Mouse (Mus musculus): ENCODE measurements around the gene Rarb. TPM values are rescaled to one million over a fixed set of nuclear protein-coding genes. Genes with fewer than 3 reads are reported as not detected.
A peak's percentile ranks its signal among the peaks of the same experiment; 100 is the strongest.

The Rarb gene
- polyA plus RNA-seq, 1 experiment from 2014 or later: 37.2 TPM

DNA sequence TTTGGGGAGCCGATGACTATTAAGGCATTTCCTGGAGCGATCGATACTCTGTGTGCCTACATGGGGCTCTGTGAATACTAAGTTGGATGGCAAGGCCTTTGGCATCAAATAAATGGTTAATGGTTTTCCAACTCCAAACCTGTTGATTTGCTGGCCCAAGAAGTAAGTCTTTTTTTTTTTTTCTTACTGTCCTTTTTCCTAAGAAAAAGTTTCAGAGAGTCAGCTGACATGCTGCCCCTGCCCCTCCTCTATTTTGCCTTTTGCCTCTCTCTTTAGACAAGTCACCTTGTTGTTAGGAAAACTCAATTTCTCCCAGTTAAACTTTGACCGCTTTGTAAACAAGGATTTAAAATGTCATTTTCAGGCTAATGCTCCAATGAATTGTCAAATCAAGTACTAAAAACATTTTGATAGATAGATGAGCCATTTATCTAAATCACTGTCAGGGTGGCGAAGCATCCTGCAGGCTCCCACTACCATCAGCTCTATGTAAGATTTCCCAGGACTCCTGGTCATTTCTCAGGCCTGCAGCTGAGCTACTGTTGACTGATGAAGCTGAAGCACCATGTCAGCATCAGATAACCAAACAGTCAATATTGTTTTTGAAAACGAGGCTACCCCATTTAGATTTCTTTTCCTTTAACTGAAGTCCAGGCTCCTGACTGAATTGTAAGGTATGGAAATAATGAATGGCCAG is 245.3 kb downstream of the Rarb start:
- H3K27ac ChIP-seq: peak overlapping the region; percentile 37
- no peaks in the 10 kb centered on the region for H3K27me3 ChIP-seq
- H3K9me3 ChIP-seq: no peaks in the 10 kb centered on the region
- peaks cover 8% of the 10 kb centered on the region; the same call in 1 of the 2 replicates for H3K4me1 ChIP-seq
- H3K4me2 ChIP-seq (replicated peaks): peak overlapping the region; percentile 78
- H3K36me3 ChIP-seq: no peaks in the 10 kb centered on the region
- WGBS: 33% methylated on average over 6 of the region's 6 CpGs
- no peak for ATAC-seq (ENCODE audit: insufficient number of reproducible peaks, insufficient read depth, low FRiP score, low TSS enrichment)
- H3K9ac ChIP-seq: peak overlapping the region; percentile 60
- H3K4me3 ChIP-seq: peak overlapping the region; percentile 59

DNA sequence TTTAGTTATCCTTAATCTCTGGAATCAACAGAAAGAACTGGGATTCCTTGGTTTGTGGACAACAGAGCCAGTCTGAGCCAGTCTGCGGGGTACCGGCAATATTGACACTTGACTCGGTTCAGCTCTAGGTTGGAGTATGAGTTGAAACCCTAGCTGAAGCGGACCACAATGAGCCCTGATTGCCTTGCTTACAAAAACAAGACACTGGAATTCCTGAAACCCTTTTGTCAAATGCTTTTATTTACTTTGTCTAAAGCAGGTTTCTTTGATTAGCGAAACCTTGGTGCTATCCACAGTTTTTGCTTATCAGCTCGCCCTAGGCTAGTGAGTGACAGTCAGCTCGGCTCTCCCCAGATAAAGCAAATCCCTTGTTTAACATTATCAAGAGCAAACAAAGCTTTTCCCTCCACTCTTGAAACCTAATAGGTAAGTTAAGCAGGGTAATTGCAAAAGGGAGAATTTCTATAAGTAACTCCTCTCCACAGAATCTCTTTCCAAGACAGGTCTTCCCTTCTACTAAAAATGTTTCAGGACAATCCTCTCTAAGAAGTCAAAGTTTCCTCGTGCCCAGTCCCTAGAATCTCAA is 246.1 kb downstream of the Rarb start:
- no peaks in the 10 kb centered on the region for H3K9me3 ChIP-seq
- H3K36me3 ChIP-seq: no peaks in the 10 kb centered on the region
- peak overlapping the region; percentile 37 for H3K27ac ChIP-seq
- H3K4me2 ChIP-seq (replicated peaks): peak overlapping the region; percentile 78
- peaks cover 8% of the 10 kb centered on the region; the same call in 1 of the 2 replicates for H3K4me1 ChIP-seq
- ATAC-seq (ENCODE audit: insufficient number of reproducible peaks, insufficient read depth, low FRiP score, low TSS enrichment): no peak
- peak overlapping the region; percentile 36 for H3K9ac ChIP-seq
- no peaks in the 10 kb centered on the region for H3K27me3 ChIP-seq
- 4% methylated on average over 8 of the region's 8 CpGs for WGBS
- peak overlapping the region; percentile 59 for H3K4me3 ChIP-seq

DNA sequence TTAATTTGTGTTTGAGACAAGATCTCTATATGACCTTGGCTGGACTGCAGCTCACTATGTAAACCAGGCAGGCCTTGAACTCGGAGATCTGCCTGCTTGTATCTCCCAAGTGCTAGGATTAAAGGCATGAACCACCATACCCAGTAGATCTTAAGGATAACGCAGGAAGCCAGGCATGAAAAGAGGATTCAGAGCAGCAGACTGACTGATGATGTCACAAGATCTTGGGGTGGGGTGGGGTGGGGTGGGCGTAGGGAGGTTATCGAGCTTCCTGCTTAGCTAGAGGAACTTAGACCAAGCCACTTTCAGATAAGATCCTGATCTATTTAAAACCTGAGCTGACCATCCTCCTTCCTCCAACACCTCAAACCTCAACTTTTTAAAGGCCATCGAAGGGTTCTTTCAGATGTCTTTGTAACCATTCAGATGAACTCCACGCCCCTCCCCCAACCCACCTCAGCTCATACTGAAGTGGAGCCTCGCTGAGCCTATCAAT is 249.4 kb downstream of the Rarb start:
- H3K9ac ChIP-seq: no peak overlapping the region
- no peak overlapping the region for H3K27ac ChIP-seq
- H3K4me1 ChIP-seq: no peaks in the 10 kb centered on the region; the same call in 1 of the 2 replicates
- no peaks in the 10 kb centered on the region for H3K9me3 ChIP-seq
- H3K27me3 ChIP-seq: no peaks in the 10 kb centered on the region
- no peaks in the 10 kb centered on the region for H3K36me3 ChIP-seq
- ATAC-seq (ENCODE audit: insufficient number of reproducible peaks, insufficient read depth, low FRiP score, low TSS enrichment): no peak
- no peak overlapping the region for H3K4me2 ChIP-seq (replicated peaks)
- WGBS: 69% methylated on average over 7 of the region's 7 CpGs
- H3K4me3 ChIP-seq: no peak overlapping the region

DNA sequence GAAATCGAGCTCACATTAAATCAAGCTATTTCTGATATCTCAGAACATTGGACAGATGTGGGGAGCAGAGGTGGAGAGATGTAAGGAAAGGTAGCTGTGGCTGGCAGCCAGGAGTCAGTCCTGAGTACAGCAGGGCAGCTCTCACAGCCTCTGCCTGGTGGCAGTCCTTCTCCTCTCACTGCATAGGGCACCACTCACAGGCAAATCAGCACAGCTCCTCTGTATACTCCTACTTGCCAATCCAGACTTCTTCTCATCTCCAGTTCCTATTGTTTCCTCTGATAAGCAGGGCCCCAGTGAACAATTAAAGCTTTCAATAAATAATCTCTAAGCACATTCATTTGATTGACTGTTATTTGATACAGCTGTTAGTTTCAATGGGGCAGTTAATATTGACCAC is 252.0 kb downstream of the Rarb start:
- Histone ChIP-seq H3K4me3 (no peak overlapping the region), H3K4me1 (peaks cover 14% of the 10 kb centered on the region; the same call in 1 of the 2 replicates), H3K27me3 (no peaks in the 10 kb centered on the region), H3K9me3 (no peaks in the 10 kb centered on the region), H3K36me3 (no peaks in the 10 kb centered on the region), H3K9ac (no peak overlapping the region), H3K27ac (no peak overlapping the region), H3K4me2 (replicated peaks) (no peak overlapping the region)
- ATAC-seq (ENCODE audit: insufficient number of reproducible peaks, insufficient read depth, low FRiP score, low TSS enrichment): no peak
- WGBS: 67% methylated on average over 1 of the region's 1 CpGs

DNA sequence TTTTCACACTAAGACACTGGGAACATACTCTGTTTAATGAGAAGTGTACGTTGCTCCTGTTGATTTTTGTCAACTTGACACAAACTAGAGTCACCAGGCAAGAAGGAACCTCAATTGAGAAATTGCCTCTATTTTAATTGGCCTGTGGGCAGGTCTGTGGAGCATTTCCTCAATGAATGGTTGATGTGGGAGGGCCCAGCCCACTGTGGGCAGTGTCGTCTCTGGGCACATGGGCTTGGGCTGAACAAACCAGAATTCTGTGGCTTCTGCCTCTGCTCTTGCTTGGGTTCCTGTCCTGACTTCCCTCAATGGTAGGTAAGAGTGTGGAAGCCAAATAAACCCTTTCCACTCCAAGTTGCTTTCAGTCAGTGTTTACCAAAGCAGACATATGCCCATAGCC is 255.0 kb downstream of the Rarb start:
- Histone ChIP-seq H3K4me3 (no peak overlapping the region), H3K9me3 (no peaks in the 10 kb centered on the region), H3K4me2 (replicated peaks) (no peak overlapping the region), H3K9ac (no peak overlapping the region), H3K27me3 (no peaks in the 10 kb centered on the region), H3K27ac (no peak overlapping the region), H3K4me1 (peaks cover 30% of the 10 kb centered on the region; the same call in 1 of the 2 replicates), H3K36me3 (no peaks in the 10 kb centered on the region)
- no peak for ATAC-seq (ENCODE audit: insufficient number of reproducible peaks, insufficient read depth, low FRiP score, low TSS enrichment)
- WGBS: 66% methylated on average over 2 of the region's 2 CpGs

DNA sequence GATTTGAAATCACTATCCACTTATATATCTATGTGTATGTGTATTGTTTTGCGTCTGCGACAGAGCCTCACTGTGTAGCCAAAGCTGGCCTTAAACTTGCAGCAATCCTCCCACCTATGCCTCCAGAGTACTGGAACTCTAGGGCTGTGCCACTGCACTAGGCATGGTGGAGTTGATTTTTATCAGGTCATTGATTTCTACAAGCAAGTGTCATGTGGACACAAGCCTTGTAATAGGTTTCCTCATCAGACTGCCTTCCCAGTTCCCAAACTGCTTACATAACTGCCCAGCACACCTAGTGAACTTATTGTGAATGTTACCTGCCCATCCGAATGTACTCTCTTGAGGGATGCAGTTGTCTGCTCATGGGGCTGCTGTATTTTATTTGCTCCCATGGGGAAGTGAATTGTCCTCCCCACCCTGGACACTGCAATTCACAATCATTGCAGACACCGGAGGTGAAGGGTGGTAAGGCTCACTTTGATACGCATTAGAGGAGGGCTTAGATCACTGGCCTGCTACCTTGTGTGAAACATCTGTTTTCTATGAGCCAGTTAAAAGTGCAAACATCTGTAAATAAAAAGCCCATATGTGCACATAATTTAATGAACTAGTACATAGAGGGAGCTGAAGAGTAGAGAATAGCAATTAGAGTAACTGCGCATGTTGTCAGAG is 257.3 kb downstream of the Rarb start:
- no peak overlapping the region for H3K9ac ChIP-seq
- ATAC-seq (ENCODE audit: insufficient number of reproducible peaks, insufficient read depth, low FRiP score, low TSS enrichment): 0 out of 2 replicates have a peak, but pooled peaks have one; percentile 48
- no peak overlapping the region for H3K27ac ChIP-seq
- no peak overlapping the region for H3K4me3 ChIP-seq
- H3K4me1 ChIP-seq: peaks cover 30% of the 10 kb centered on the region; the same call in 1 of the 2 replicates
- no peaks in the 10 kb centered on the region for H3K36me3 ChIP-seq
- no peaks in the 10 kb centered on the region for H3K27me3 ChIP-seq
- no peak overlapping the region for H3K4me2 ChIP-seq (replicated peaks)
- H3K9me3 ChIP-seq: no peaks in the 10 kb centered on the region
- 52% methylated on average over 6 of the region's 6 CpGs for WGBS

- H3K4me3 ChIP-seq: no peak overlapping the region
- no peaks in the 10 kb centered on the region for H3K27me3 ChIP-seq
- H3K4me1 ChIP-seq: peaks cover 44% of the 10 kb centered on the region
- no peaks in the 10 kb centered on the region for H3K9me3 ChIP-seq
- H3K27ac ChIP-seq: no peak overlapping the region
- 58% methylated on average over 12 of the region's 12 CpGs for WGBS
- no peak overlapping the region for H3K9ac ChIP-seq
- no peaks in the 10 kb centered on the region for H3K36me3 ChIP-seq
- H3K4me2 ChIP-seq (replicated peaks): no peak overlapping the region
- ATAC-seq (ENCODE audit: insufficient number of reproducible peaks, insufficient read depth, low FRiP score, low TSS enrichment): no peak
Measured at GRCm38 (mm10) chr14:16559294-16560217, 259.4 kb downstream of the Rarb start.

DNA sequence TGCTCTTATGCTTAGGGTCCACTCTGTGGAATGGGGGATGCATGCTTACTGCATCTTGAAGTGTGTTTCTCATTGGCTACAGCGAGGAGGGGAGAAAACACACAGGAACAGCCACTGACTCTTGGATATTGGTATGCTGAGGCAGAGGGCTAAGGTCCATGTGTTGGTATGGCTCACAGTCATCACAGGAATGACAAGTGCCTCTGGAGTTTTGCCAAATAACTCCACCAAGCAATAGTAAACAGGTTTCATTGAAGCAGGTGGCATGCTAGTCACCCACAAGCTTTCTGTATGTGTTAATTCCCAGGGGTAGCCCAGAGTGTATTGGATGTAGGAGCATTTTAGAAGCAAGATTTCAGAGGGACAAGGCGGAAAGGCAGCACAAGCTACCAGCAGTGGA is 260.9 kb downstream of the Rarb start:
- H3K4me3 ChIP-seq: no peak overlapping the region
- H3K27ac ChIP-seq: no peak overlapping the region
- WGBS: 91% methylated on average over 2 of the region's 2 CpGs
- H3K36me3 ChIP-seq: no peaks in the 10 kb centered on the region
- H3K4me1 ChIP-seq: peaks cover 54% of the 10 kb centered on the region
- no peaks in the 10 kb centered on the region for H3K27me3 ChIP-seq
- ATAC-seq (ENCODE audit: insufficient number of reproducible peaks, insufficient read depth, low FRiP score, low TSS enrichment): no peak
- H3K9me3 ChIP-seq: no peaks in the 10 kb centered on the region
- no peak overlapping the region for H3K4me2 ChIP-seq (replicated peaks)
- no peak overlapping the region for H3K9ac ChIP-seq

DNA sequence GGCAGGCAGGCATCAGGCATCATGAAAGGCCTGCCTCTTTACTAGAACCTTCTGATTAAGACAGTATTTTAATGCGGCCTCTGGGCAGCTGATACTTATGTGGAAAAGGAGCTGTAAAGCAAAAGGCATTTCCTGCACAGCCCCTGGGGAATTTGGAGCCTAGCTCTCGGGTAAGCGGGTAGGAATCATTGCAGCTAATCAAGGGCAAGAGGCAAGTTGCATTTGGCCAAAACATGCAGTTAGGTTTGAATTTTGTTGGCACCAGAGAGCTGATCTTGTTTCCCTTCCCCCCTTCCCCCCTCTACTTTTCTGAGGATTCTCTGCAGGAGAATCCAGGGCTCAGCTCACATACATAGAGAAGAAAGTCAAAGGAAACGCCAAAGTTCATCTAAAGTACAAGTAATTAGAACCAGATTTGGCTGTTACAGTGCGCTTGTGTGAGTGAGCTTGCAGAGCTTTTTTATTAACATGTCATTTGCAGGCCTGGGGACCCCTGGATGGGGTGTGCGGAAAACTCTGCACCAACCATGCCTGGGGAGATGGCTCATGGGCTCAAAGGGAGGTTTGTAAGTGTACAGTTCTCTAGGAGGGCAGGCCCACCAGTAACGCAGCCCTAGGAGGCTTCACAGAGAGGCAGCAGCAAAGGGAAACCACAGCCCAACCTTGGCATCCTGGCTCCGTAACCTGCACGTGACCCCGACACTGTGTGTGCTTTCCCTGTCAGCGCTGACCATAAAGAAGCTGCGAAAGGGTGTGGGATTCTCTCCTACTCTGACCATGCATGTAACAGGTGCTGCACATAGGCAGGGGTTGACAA is 264.1 kb downstream of the Rarb start:
- peaks cover 35% of the 10 kb centered on the region for H3K4me1 ChIP-seq
- peak overlapping the region; percentile 20 for H3K4me2 ChIP-seq (replicated peaks)

GRCm38 (mm10) chr14:16554319-16554642 is 264.7 kb downstream of the Rarb start:
- 9% methylated on average over 1 of the region's 1 CpGs for WGBS
- ATAC-seq (ENCODE audit: insufficient number of reproducible peaks, insufficient read depth, low FRiP score, low TSS enrichment): no peak; the same call in 1 of the 2 replicates
- H3K27me3 ChIP-seq: no peaks in the 10 kb centered on the region
- 0 out of 2 replicates have a peak overlapping the region, but pooled peaks have one; percentile 11 for H3K4me2 ChIP-seq (replicated peaks)
- H3K36me3 ChIP-seq: no peaks in the 10 kb centered on the region
- H3K4me3 ChIP-seq: no peak overlapping the region
- H3K27ac ChIP-seq: peak overlapping the region; percentile 82
- no peaks in the 10 kb centered on the region for H3K9me3 ChIP-seq
- peaks cover 34% of the 10 kb centered on the region for H3K4me1 ChIP-seq
- H3K9ac ChIP-seq: no peak overlapping the region

More for the DNA sequence above, 264.1 kb downstream of the Rarb start:
- WGBS: 9% methylated on average over 12 of the region's 12 CpGs
- Histone ChIP-seq H3K27ac (peak overlapping the region; percentile 82), H3K9me3 (no peaks in the 10 kb centered on the region), H3K36me3 (no peaks in the 10 kb centered on the region), H3K9ac (no peak overlapping the region), H3K4me3 (no peak overlapping the region), H3K27me3 (no peaks in the 10 kb centered on the region)
- peak; percentile 86 for ATAC-seq (ENCODE audit: insufficient number of reproducible peaks, insufficient read depth, low FRiP score, low TSS enrichment)

Data from embryonic facial prominence, embryonic 12.5 days (tissue).